Mouse (Mus musculus) intestine, embryonic 16.5 days (tissue): ENCODE data around the gene Prdm5. TPM values are rescaled to one million over a fixed set of nuclear protein-coding genes. Genes with fewer than 3 reads are reported as not detected.

ENCODE experiments used
- ATAC-seq: fragments of 200-750 bp; cut with Nextera tagmentation; 2 replicates; pipeline ENCODE4 v1.8.0; 2017; ENCODE audit warnings: moderate TSS enrichment, moderate library complexity
- H3K27ac ChIP-seq: fragments of 300-500 bp; sonication (generic); 2 replicates; pipeline ENCODE4 v1.5.1; 2014; ENCODE audit warnings: mild to moderate bottlenecking, low read length
- H3K27me3 ChIP-seq: fragments of 300-500 bp; sonication (generic); replicated peaks from 2 replicates; pipeline ENCODE4 v1.6.1; 2014; ENCODE audit warnings: low read length, control low read depth, mixed read lengths; ENCODE audit not compliant: control insufficient read depth, insufficient read depth
- H3K36me3 ChIP-seq: fragments of 300-500 bp; sonication (generic); 2 replicates; pipeline ENCODE4 v1.6.1; 2014; ENCODE audit warnings: low read length, control low read depth; ENCODE audit not compliant: control insufficient read depth, insufficient read depth
- H3K4me1 ChIP-seq: fragments of 300-500 bp; sonication (generic); 2 replicates; pipeline ENCODE4 v1.6.1; 2014; ENCODE audit warnings: low read length, control low read depth, mixed read lengths; ENCODE audit not compliant: control insufficient read depth, insufficient read depth
- H3K4me2 ChIP-seq: fragments of 300-500 bp; sonication (generic); 2 replicates; pipeline ENCODE4 v1.6.1; 2014; ENCODE audit warnings: low read depth, low read length, control low read depth
- H3K4me3 ChIP-seq: fragments of 300-500 bp; sonication (generic); 2 replicates; pipeline ENCODE4 v1.5.1; 2014; ENCODE audit warnings: mild to moderate bottlenecking, low read length
- H3K9ac ChIP-seq: fragments of 300-500 bp; sonication (generic); 2 replicates; pipeline ENCODE4 v1.6.1; 2014; ENCODE audit warnings: low read depth, low read length
- H3K9me3 ChIP-seq: fragments of 300-500 bp; sonication (generic); 2 replicates; pipeline ENCODE4 v1.6.1; 2016; ENCODE audit warnings: low read length, control low read depth; ENCODE audit not compliant: control insufficient read depth
- WGBS: fragments of 180-500 bp; shearing (Covaris S2); extraction: QIAGEN DNeasy Blood & Tissue Kit; methylation state at CpG from one replicate; pipeline ENCODE4 v1.1.7; 2014; 5-methylcytosine and 5-hydroxymethylcytosine counted together
- polyA plus RNA-seq: library from polyadenylated mRNA; unstranded; fragments of >200 nt; fragmentation: Nextera tagmentation; extraction: Ambion mirVana; gene quantifications from 2 replicates; pipeline ENCODE4 v1.2.1, GENCODE M21; 2015

Gene Prdm5
- 9.1 and 9.2 TPM in 2 replicates for polyA plus RNA-seq

GRCm38 (mm10) chr6:65778861-65779688 is at the start of gene Prdm5:
Prdm5 (plus strand) TSS chr6:65778988.
- H3K27ac ChIP-seq: peak within 1 kb of the TSS; percentile 16; the same call in 1 of the 2 replicates

GRCm38 (mm10) chr6:65739442-65739841 is 39.3 kb upstream of the Prdm5 start:
- peak; percentile 53; the same call in 1 of the 2 replicates for ATAC-seq
- Histone ChIP-seq H3K27me3 (no peaks in the 10 kb centered on the region), H3K27ac (no peak overlapping the region), H3K36me3 (no peaks in the 10 kb centered on the region), H3K9me3 (no peaks in the 10 kb centered on the region), H3K4me1 (no peaks in the 10 kb centered on the region), H3K4me2 (no peak overlapping the region), H3K4me3 (no peak overlapping the region), H3K9ac (no peak overlapping the region)
- 49% methylated on average over 7 of the region's 8 CpGs for WGBS

More at GRCm38 (mm10) chr6:65778861-65779688, at the start of gene Prdm5:
- Histone ChIP-seq H3K27me3 (no peaks in the 10 kb centered on the region), H3K4me2 (peak within 1 kb of the TSS; percentile 88), H3K36me3 (no peaks in the 10 kb centered on the region), H3K4me1 (peaks cover 10% of the 10 kb centered on the region), H3K9ac (peak within 1 kb of the TSS; percentile 82), H3K4me3 (peak within 1 kb of the TSS; percentile 78), H3K9me3 (no peaks in the 10 kb centered on the region)
- peak; percentile 97 for ATAC-seq
- WGBS: 3% methylated on average over 56 of the region's 56 CpGs

- Histone ChIP-seq H3K9me3 (peaks cover 3% of the 10 kb centered on the region; the same call in 1 of the 2 replicates), H3K4me1 (no peaks in the 10 kb centered on the region), H3K27ac (no peak overlapping the region), H3K36me3 (no peaks in the 10 kb centered on the region), H3K9ac (no peak overlapping the region), H3K27me3 (no peaks in the 10 kb centered on the region), H3K4me2 (no peak overlapping the region), H3K4me3 (no peak overlapping the region)
- WGBS: 68% methylated on average over 1 of the region's 1 CpGs
- no peak for ATAC-seq
Measured at GRCm38 (mm10) chr6:65743144-65743870, 35.5 kb upstream of the Prdm5 start.

GRCm38 (mm10) chr6:65743871-65744202 is 35.0 kb upstream of the Prdm5 start:
- no peak overlapping the region for H3K9ac ChIP-seq
- H3K4me2 ChIP-seq: no peak overlapping the region
- no peaks in the 10 kb centered on the region for H3K27me3 ChIP-seq
- H3K36me3 ChIP-seq: no peaks in the 10 kb centered on the region
- H3K27ac ChIP-seq: no peak overlapping the region
- no peak overlapping the region for H3K4me3 ChIP-seq
- ATAC-seq: no peak
- peaks cover 3% of the 10 kb centered on the region; the same call in 1 of the 2 replicates for H3K9me3 ChIP-seq
- H3K4me1 ChIP-seq: no peaks in the 10 kb centered on the region

GRCm38 (mm10) chr6:65758214-65758613 is 20.6 kb upstream of the Prdm5 start:
- H3K9ac ChIP-seq: no peak overlapping the region
- ATAC-seq: no peak
- no peaks in the 10 kb centered on the region for H3K36me3 ChIP-seq
- H3K9me3 ChIP-seq: no peaks in the 10 kb centered on the region
- no peak overlapping the region for H3K27ac ChIP-seq
- WGBS: 71% methylated on average over 7 of the region's 7 CpGs
- H3K4me3 ChIP-seq: no peak overlapping the region
- no peak overlapping the region for H3K4me2 ChIP-seq
- H3K27me3 ChIP-seq: no peaks in the 10 kb centered on the region
- H3K4me1 ChIP-seq: no peaks in the 10 kb centered on the region

GRCm38 (mm10) chr6:65759174-65759573 is 19.6 kb upstream of the Prdm5 start:
- H3K4me2 ChIP-seq: no peak overlapping the region
- H3K27me3 ChIP-seq: no peaks in the 10 kb centered on the region
- H3K27ac ChIP-seq: no peak overlapping the region
- no peak for ATAC-seq
- no peaks in the 10 kb centered on the region for H3K9me3 ChIP-seq
- no peak overlapping the region for H3K4me3 ChIP-seq
- no peak overlapping the region for H3K9ac ChIP-seq
- WGBS: 83% methylated on average over 5 of the region's 5 CpGs
- no peaks in the 10 kb centered on the region for H3K4me1 ChIP-seq
- no peaks in the 10 kb centered on the region for H3K36me3 ChIP-seq

- no peak for ATAC-seq
- Histone ChIP-seq H3K4me3 (no peak overlapping the region), H3K9me3 (no peaks in the 10 kb centered on the region), H3K4me1 (peaks cover 1% of the 10 kb centered on the region; the same call in 1 of the 2 replicates), H3K27me3 (no peaks in the 10 kb centered on the region), H3K27ac (no peak overlapping the region), H3K9ac (no peak overlapping the region), H3K4me2 (no peak overlapping the region), H3K36me3 (no peaks in the 10 kb centered on the region)
- 85% methylated on average over 3 of the region's 3 CpGs for WGBS
Measured at GRCm38 (mm10) chr6:65760073-65760472, 18.7 kb upstream of the Prdm5 start.

- 78% methylated on average over 2 of the region's 2 CpGs for WGBS
- Histone ChIP-seq H3K4me2 (no peak overlapping the region), H3K36me3 (no peaks in the 10 kb centered on the region), H3K4me1 (peaks cover 5% of the 10 kb centered on the region; the same call in 1 of the 2 replicates), H3K4me3 (no peak overlapping the region), H3K9ac (no peak overlapping the region), H3K27ac (no peak overlapping the region), H3K27me3 (no peaks in the 10 kb centered on the region), H3K9me3 (no peaks in the 10 kb centered on the region)
- ATAC-seq: no peak
Measured at GRCm38 (mm10) chr6:65764459-65764858, 14.3 kb upstream of the Prdm5 start.

GRCm38 (mm10) chr6:65765057-65765456 is 13.7 kb upstream of the Prdm5 start:
- Histone ChIP-seq H3K36me3 (no peaks in the 10 kb centered on the region), H3K27ac (no peak overlapping the region), H3K9ac (no peak overlapping the region), H3K9me3 (no peaks in the 10 kb centered on the region), H3K4me1 (peaks cover 5% of the 10 kb centered on the region; the same call in 1 of the 2 replicates), H3K27me3 (no peaks in the 10 kb centered on the region), H3K4me3 (no peak overlapping the region), H3K4me2 (no peak overlapping the region)
- WGBS: 24% methylated on average over 8 of the region's 8 CpGs
- ATAC-seq: no peak
